Mouse (Mus musculus) hematopoietic stem cell, adult 5-6 weeks (primary cell): ENCODE measurements at regions not wholly inside any gene's neighbourhood (a gene's known extent, or its start where the extent isn't known, plus 50 kb on each side); places are given as distances from the start of the nearest gene placed in this dataset.

ENCODE experiments used
- ATAC-seq, 2 experiments: fragments of 125-278 bp in 1 of 2; replicated peaks in 1 of 2; 2 replicates each; pipeline ENCODE4 v1.8.0; 2016 to 2017; ENCODE audit warnings: inconsistent platforms in 2 of 2, mild to moderate bottlenecking in 2 of 2, moderate number of reproducible peaks in 2 of 2, low read depth in 1 of 2, moderate TSS enrichment in 1 of 2; ENCODE audit not compliant: low FRiP score in 2 of 2, poor library complexity in 2 of 2, severe bottlenecking in 2 of 2, insufficient read depth in 1 of 2, low TSS enrichment in 1 of 2

DNA sequence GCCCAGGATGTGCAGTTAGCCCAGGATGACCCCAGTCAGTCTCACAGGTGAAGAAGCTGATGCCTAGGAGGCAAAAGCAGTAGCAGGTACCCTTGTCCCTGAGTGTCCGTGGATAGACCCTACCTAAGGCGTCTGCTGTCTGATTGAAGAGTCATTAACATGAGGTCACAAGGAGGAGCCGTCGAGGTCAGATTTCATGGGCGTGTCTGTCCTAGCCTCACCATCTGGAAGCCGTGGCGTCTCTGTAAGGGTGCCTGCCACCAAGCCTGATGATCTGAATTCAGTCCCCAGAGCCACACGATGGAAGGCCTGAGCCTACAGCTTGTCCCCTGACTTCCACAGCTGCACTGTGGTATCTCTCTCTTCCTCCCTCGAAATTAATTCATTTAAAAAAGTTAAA lies 88.9 kb upstream of the Haao start:
- ATAC-seq, result no peak

DNA sequence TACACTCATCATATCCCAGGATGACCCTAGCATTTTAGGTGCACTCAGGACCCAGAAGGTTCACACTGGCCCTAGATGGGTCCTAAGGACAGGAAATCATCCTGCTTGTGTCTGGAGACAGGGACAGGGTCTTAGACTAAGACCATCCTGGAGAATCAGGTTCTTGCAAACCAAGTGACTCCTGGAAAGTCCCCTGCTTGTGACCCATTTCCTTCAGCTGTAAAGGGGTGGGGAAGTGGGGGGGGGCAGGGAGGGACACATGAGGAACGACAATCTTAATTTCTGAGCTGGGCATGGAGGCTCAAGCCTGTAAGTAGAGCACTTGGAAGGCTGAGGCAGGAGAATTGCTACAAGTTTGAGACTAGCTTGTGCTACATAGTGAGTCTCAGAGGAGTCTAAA lies 88.2 kb upstream of the Haao start:
- no peak for ATAC-seq

GRCm38 (mm10) chr17:83935232-83935631 lies 87.5 kb upstream of the Haao start:
- ATAC-seq, result no peak

DNA sequence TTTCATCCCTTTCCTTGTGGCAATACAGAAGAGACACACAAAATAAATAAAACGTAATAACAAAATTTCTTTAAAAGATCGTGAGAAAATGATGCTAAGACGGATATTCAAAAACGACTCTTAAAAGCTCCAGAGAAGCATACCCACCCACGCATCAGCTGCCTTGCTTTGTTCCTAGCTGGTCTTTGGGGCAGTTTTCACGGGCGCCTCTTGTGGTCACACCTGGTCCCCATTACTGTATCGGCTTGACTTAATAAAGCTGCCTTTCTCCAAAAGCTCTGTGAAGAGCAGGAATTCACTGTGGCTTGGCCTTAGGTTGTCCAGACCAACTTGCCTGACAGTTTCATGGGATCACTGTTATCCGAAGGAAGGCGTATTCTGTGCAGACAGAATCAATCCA lies 86.0 kb upstream of the Haao start:
- ATAC-seq, result no peak

DNA sequence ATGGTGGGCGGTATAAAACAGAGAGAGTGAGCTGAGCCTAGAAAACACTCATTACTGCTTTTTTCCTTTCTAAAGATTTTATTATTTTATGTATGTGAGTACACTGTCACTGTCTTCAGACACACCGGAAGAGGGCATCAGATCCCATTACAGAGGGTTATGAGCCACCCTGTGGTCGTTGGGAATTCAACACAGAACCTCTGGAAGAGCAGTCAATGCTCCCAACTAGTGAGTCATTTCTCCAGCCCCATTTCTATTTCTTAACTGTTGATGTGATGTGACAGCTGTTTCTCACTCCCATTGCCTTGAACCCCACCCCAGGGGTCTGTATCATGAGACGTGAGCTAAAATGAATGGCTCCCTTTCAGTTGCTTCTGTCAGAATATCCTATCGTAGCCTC lies 82.6 kb upstream of the Haao start:
- ATAC-seq, result no peak

GRCm38 (mm10) chr17:83927749-83928387 lies 80.1 kb upstream of the Haao start:
- ATAC-seq, result no peak

GRCm38 (mm10) chr17:83924259-83924922 lies 76.6 kb upstream of the Haao start:
- ATAC-seq, result no peak

- ATAC-seq, result no peak
Observed at GRCm38 (mm10) chr17:83920894-83921293, 73.1 kb upstream of the Haao start.

DNA sequence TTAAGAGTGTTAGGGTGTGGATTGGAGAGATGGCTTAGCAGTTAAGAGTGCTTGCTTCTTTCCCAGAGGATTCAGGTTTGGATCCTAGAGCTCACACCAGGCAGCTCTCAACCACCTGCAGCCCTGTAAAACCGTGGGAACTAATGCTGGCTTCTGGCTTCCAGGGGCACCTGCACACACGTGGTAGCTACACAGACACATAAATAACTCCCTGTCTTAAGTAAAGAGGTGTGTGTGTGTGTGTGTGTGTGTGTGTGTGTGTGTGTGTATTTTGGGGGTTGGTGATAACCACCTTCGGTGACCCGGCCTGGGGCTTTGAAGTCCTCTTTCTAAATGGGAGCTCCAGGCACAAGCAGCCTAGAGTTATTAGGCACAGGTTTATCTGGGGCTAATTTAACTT lies 72.5 kb upstream of the Haao start:
- no peak for ATAC-seq

DNA sequence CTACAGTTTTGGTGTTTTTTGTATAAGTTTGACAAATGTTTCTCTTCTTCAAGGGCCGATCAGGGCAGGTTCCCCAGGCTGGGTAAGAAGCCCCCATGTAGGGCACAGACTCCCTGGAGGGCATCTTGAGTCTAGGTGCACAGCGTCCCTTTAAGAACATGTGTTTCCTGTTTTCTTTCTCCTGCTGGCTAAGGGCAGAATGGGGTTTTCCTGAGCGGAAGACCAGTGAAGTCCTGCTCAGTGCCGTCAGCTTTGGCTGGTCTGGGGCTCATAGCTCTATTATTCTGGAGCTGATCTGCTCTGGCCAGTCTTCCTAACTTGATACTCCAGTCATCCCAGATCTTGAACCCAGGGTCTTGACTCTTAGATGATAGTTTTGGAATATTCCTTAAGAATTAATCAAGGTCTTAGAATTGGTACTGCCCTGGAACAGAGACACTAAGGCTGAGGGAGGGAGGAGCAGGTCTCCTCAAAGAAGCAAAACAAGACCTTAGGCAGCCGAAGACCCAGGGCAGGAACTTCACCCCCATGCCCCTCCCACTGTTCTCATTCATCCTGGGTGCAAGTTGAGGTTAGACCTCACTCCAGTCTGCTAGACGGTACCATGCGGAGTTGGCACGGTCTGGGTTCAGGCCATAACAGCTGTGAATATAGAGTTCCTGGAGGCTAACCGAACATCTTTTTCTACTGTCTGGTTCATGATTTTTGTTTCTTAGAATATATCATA lies 70.8 kb upstream of the Haao start:
- ATAC-seq, result peak; percentile 77 to 84

DNA sequence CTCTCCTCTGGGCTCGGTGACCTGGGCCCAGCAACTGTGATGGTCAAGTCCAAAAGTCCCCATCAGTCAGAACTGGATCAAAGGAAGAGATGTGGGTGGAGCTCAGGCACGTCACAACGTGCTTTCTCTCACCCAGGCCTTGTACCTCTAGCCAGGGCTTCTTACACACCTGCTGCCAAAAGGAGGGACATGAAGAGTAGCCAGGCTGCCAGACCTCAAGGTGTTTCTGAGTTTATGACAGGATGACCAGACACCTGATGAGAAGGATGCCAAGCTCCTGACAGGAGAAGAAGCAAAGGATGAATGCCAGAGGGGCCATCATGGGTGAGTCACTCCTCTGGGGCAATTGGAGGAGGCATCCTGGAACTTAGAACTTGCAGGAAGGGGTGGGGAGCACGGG lies 70.0 kb upstream of the Haao start:
- ATAC-seq, result no peak

DNA sequence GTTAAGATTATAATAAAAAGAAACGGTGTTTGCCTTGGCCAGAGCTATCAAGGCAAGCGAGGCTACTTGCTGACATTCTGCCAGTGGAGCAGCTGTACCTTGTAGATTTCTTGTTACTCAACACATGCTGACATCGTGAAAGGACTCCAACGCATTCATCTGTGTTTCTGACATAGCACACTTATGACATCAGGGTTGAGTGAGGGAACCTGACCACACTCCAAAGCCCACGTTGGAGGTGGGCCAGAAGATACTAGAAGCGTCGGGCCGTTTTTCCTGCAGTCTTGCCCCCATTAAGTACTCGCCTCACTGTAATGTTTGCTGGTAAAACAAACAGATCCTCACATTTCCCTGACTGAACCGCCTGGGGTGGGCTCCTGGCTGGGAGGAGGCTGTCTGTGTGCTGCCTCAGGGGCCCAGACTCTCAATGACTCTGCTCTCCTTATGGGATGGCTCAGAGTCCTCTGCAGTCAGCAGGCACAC lies 69.0 kb upstream of the Haao start:
- peak in 1 of 2 experiments; percentile 13; a peak in 1 of 4 replicates for ATAC-seq

DNA sequence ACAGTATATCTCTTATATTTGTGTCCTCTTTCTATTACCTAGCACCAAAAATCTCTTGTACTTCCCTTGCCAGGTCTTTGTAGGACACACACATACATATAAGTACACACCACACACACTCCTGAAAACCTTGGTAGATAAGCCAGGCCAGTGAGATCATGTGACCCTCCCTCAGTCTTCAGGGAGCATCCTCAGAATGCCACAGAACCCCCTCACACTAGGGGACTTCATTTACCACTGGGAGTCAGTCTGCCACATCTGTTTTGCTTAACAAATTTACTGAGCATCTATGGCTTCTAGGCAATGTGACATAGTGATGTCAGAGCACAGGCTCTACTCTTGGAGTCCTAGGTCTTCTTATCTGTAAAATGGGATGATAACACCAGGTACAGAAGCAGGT lies 67.3 kb upstream of the Haao start:
- ATAC-seq, result no peak

GRCm38 (mm10) chr17:83914603-83915002 lies 66.8 kb upstream of the Haao start:
- no peak for ATAC-seq

- no peak for ATAC-seq
Observed at GRCm38 (mm10) chr17:83913711-83914415, 66.1 kb upstream of the Haao start.

- no peak for ATAC-seq
Observed at GRCm38 (mm10) chr17:83912421-83912820, 64.7 kb upstream of the Haao start.

- peak; percentile 69 to 74 for ATAC-seq
Observed at GRCm38 (mm10) chr17:83908811-83909210, 61.0 kb upstream of the Haao start.

GRCm38 (mm10) chr17:83907538-83907937 lies 59.8 kb upstream of the Haao start:
- no peak for ATAC-seq
